Mouse (Mus musculus) hindbrain, embryonic 13.5 days (tissue): ENCODE measurements around the gene Os9. TPM values are rescaled to one million over a fixed set of nuclear protein-coding genes. Genes with fewer than 3 reads are reported as not detected.

Source experiments
- ATAC-seq: fragments of 200-750 bp; cut with Nextera tagmentation; 2 replicates; pipeline ENCODE4 v1.8.0; 2017; ENCODE audit warnings: moderate TSS enrichment; ENCODE audit not compliant: low FRiP score
- H3K27ac ChIP-seq: fragments of 300-500 bp; sonication (generic); 2 replicates; pipeline ENCODE4 v1.5.1; 2015; ENCODE audit warnings: inconsistent platforms, mild to moderate bottlenecking, moderate library complexity
- H3K27me3 ChIP-seq: fragments of 300-500 bp; sonication (generic); 2 replicates; pipeline ENCODE4 v1.6.1; 2015; ENCODE audit warnings: mild to moderate bottlenecking, inconsistent platforms
- H3K36me3 ChIP-seq: fragments of 300-500 bp; sonication (generic); 2 replicates; pipeline ENCODE4 v1.6.1; 2015; ENCODE audit warnings: mild to moderate bottlenecking, inconsistent platforms
- H3K4me1 ChIP-seq: fragments of 300-500 bp; sonication (generic); replicated peaks from 2 replicates; pipeline ENCODE4 v1.6.1; 2015; ENCODE audit warnings: inconsistent platforms
- H3K4me2 ChIP-seq: fragments of 300-500 bp; sonication (generic); 2 replicates; pipeline ENCODE4 v1.6.1; 2015; ENCODE audit warnings: inconsistent platforms, mild to moderate bottlenecking, moderate library complexity
- H3K4me3 ChIP-seq: fragments of 300-500 bp; sonication (generic); 2 replicates; pipeline ENCODE4 v1.5.1; 2015; ENCODE audit warnings: mild to moderate bottlenecking, inconsistent platforms
- H3K9ac ChIP-seq: fragments of 300-500 bp; sonication (generic); 2 replicates; pipeline ENCODE4 v1.6.1; 2015; ENCODE audit warnings: mild to moderate bottlenecking, inconsistent platforms
- H3K9me3 ChIP-seq: fragments of 300-500 bp; sonication (generic); 2 replicates; pipeline ENCODE4 v1.6.1; 2016; ENCODE audit warnings: inconsistent platforms
- WGBS: fragments of 180-500 bp; shearing (Covaris S2); methylation state at CpG from one replicate; pipeline ENCODE4 v1.1.7; 2015; 5-methylcytosine and 5-hydroxymethylcytosine counted together
- polyA plus RNA-seq: library from polyadenylated mRNA; unstranded; fragments of >200 nt; fragmentation: Nextera tagmentation; extraction: Ambion mirVana; gene quantifications from 2 replicates; pipeline ENCODE4 v1.2.1, GENCODE M21; 2015

The Os9 gene
- polyA plus RNA-seq, 1 experiment from 2014 or later: 144 TPM

DNA sequence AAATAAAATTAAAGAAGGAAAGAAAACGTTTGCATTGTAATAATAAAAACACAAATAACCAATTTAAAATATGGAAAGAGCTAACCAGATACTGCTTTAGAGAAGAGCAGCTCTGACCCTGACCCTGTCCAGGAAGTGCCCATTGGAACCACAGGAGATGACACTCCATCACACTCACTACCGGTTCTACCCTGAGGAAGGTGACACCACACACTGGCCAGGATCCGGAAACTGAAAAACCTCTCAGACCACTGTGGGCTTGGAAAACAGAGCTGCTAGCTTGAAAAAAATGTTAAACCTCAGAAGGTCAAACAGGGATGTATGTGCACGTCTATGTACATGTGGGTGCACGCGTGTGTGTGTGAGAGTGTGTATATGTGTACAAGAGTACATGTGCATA is 19.8 kb downstream of the Os9 start:
- Histone ChIP-seq H3K4me2 (no peak overlapping the region), H3K4me1 (no peaks in the 10 kb centered on the region), H3K9ac (no peak overlapping the region), H3K36me3 (peaks cover 72% of the 10 kb centered on the region), H3K9me3 (no peaks in the 10 kb centered on the region), H3K27me3 (no peaks in the 10 kb centered on the region), H3K4me3 (no peak overlapping the region), H3K27ac (no peak overlapping the region)
- ATAC-seq: no peak
- 90% methylated on average over 6 of the region's 6 CpGs for WGBS

DNA sequence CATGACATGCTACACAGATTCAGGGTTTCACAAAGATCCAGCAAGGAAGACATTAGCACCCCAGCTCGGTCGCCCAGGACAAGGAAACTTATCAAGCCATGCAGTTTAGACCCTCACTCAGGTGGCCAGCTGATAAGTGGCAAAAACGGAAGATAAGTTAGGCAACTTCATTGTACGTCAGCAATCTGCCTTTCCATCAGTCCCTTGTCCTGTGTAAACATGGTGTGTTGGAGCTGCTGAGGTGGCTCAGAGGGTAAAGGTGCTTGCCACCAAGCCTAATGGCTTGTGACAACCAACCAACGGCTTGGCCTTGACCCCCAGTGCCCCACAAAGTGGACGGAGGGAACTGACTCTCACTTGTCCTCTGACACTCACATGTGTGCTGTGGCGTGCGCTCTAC is 20.5 kb downstream of the Os9 start:
- no peak for ATAC-seq
- Histone ChIP-seq H3K9ac (no peak overlapping the region), H3K27me3 (no peaks in the 10 kb centered on the region), H3K4me2 (no peak overlapping the region), H3K4me1 (no peaks in the 10 kb centered on the region), H3K9me3 (no peaks in the 10 kb centered on the region), H3K4me3 (no peak overlapping the region), H3K27ac (no peak overlapping the region), H3K36me3 (peaks cover 75% of the 10 kb centered on the region)
- 94% methylated on average over 8 of the region's 8 CpGs for WGBS

DNA sequence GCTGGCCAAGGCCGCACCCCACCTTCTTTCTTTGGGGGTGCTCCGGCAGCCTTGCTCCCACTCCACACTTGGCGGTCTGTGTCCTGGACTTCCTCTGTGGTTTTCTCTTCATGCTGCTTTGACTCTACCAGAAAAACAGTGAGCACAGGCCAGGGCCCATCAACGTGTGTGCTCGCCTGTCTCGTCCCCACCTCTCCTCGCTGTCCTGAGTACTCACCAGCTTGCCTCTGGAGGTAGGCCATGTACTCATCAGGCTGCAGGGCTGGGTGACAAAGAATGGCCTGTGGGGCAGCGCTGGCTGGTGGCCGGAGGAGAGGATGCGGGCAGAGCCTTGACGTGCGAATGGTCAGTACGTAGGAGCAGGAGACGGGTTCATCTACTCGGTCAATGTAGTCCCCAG is 21.1 kb downstream of the Os9 start:
- no peaks in the 10 kb centered on the region for H3K27me3 ChIP-seq
- peaks cover 75% of the 10 kb centered on the region for H3K36me3 ChIP-seq
- H3K4me1 ChIP-seq: peaks cover 3% of the 10 kb centered on the region
- 94% methylated on average over 15 of the region's 15 CpGs for WGBS
- H3K27ac ChIP-seq: no peak overlapping the region
- no peak for ATAC-seq
- no peak overlapping the region for H3K4me3 ChIP-seq
- no peak overlapping the region for H3K9ac ChIP-seq
- no peaks in the 10 kb centered on the region for H3K9me3 ChIP-seq
- no peak overlapping the region for H3K4me2 ChIP-seq

DNA sequence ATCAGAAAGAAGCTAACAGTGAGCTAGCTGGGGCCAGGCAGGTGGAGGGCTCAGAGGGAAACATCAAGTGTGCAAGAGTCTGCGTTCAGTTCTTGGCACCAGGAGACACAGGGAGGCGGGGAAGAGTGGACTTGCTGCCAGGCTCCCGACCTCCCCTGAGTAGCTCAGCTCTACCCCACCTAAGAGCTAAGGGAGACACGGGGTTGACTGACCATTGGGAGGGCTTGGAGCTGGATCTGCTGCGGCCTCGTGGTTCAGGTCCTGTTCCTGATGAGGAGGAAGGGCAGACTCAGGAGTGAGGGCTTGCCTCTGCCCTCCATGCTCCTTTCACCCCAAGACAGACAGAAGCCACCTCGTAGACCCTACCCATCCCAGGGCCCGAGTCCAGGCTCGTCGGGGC is 21.7 kb downstream of the Os9 start:
- H3K4me3 ChIP-seq: no peak overlapping the region
- no peak for ATAC-seq
- no peak overlapping the region for H3K9ac ChIP-seq
- peaks cover 10% of the 10 kb centered on the region for H3K4me1 ChIP-seq
- no peaks in the 10 kb centered on the region for H3K27me3 ChIP-seq
- H3K27ac ChIP-seq: no peak overlapping the region
- peaks cover 73% of the 10 kb centered on the region for H3K36me3 ChIP-seq
- no peak overlapping the region for H3K4me2 ChIP-seq
- H3K9me3 ChIP-seq: no peaks in the 10 kb centered on the region
- 89% methylated on average over 10 of the region's 10 CpGs for WGBS

DNA sequence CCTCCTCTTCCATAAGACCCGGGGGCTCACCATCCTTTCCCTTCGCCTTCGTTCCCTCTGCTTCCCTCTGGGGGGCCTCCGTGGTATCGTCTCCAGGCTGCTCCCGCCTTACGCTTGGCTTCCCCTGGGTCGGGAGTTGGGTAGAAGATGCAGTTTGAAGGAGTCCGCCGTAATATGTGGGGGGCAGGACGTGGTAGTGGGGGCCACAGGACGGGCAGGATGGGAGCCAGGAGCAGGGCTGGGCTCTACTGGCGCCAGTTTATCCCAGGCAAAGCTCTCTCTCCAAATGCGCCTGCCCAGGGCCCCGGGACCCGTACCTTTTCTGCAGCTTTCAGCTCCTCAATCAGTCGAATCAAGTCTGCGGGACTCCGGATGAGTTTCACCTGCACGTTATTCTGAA is 22.4 kb downstream of the Os9 start:
- ATAC-seq: no peak
- WGBS: 82% methylated on average over 20 of the region's 20 CpGs
- peaks cover 67% of the 10 kb centered on the region for H3K36me3 ChIP-seq
- H3K27ac ChIP-seq: no peak overlapping the region
- H3K4me3 ChIP-seq: no peak overlapping the region
- H3K9ac ChIP-seq: no peak overlapping the region
- H3K27me3 ChIP-seq: peaks cover 4% of the 10 kb centered on the region; the same call in 1 of the 2 replicates
- H3K4me2 ChIP-seq: no peak overlapping the region
- H3K9me3 ChIP-seq: no peaks in the 10 kb centered on the region
- peaks cover 16% of the 10 kb centered on the region for H3K4me1 ChIP-seq

DNA sequence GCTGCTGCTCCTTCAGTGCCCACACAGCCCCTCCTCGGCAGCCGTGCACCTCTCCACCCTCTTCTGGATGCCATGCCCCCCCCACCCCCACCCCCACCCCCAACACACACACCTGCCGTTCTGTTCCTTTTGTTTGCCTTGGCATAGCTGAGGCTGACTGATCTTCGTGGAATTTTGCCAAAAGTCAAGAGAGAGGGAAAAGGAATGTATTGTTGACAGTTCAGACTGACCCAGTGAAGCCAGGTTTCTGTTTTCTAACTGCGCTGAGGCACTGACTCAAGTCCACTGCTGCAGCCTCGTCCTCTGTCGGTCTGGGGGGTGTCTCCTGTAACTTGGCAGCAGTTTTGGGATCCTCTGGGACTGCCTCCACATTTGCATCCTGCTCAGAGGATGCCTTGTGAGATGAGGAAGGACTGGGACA is 26.5 kb downstream of the Os9 start:
- Histone ChIP-seq H3K36me3 (peaks cover 64% of the 10 kb centered on the region), H3K4me1 (peaks cover 40% of the 10 kb centered on the region), H3K27ac (peak overlapping the region; percentile 52; the same call in 1 of the 2 replicates), H3K9ac (peak overlapping the region; percentile 35; the same call in 1 of the 2 replicates), H3K4me2 (no peak overlapping the region), H3K27me3 (peaks cover 45% of the 10 kb centered on the region), H3K4me3 (no peak overlapping the region), H3K9me3 (no peaks in the 10 kb centered on the region)
- no peak for ATAC-seq
- WGBS: 44% methylated on average over 7 of the region's 7 CpGs

DNA sequence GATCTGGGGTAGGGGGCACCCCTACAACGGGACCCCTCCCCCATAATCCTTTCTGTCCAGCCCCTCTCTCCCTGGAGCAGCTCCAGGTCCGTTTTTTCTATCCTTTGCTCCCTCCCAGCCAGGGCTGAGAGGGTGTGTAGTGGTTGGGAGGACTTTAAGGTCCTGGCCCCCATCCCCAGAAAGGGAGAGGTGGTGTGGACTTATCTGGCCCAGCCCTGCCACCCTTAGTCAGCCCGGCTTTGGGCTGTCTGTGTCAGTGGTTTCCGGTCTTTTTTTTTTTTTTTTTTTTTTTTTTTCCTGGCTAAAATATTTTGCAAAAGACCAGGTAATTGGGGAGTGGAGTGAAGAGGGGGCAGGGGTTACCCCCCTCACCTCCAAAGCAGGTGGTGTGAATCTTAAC is 28.2 kb downstream of the Os9 start:
- Histone ChIP-seq H3K4me1 (peaks cover 40% of the 10 kb centered on the region), H3K9ac (no peak overlapping the region), H3K9me3 (no peaks in the 10 kb centered on the region), H3K36me3 (peaks cover 63% of the 10 kb centered on the region), H3K27ac (no peak overlapping the region), H3K27me3 (peaks cover 62% of the 10 kb centered on the region), H3K4me3 (no peak overlapping the region), H3K4me2 (no peak overlapping the region)
- ATAC-seq: no peak
- 56% methylated on average over 4 of the region's 4 CpGs for whole genome bisulfite sequencing

DNA sequence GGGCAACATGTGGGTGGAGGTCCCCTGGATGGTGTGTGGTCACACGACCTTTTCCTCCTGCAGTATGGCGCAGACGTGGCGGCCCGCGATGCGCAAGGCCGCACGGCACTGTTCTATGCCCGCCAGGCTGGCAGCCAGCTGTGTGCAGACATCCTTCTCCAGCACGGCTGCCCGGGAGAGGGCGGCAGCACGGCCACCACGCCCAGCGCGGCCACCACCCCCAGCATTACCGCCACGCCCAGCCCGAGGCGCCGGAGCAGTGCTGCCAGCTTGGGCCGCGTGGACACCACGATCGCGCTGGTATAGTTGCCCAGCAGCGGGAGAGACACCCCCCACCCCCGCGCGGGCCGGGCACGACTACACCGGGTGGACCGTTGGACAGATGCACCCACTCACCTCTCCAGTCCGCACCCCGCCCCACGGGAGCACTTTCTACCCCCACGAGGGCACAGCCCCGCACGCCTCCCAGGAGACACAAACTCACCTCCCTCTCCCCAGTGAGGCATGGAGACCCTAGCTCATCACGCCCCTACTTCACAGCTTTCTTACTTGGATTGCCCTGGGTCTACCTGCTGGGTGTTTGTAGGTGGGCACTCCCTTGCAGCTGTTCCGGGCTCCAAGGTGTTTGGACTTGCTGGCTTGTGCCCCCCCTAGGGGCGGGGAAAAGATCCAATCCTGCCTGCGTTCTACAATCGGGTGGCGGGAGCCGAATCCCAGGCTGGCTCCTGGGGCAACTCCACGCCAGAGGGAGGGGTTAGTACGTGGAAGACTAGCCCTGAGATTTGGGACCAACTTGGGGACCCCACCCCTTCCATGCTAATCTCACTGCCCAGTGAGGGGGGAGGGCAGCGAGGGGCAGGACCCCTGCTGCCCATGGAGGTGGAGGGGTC is 29.2 kb downstream of the Os9 start:
- Histone ChIP-seq H3K27ac (no peak overlapping the region), H3K9ac (peak overlapping the region; percentile 59), H3K9me3 (no peaks in the 10 kb centered on the region), H3K36me3 (peaks cover 63% of the 10 kb centered on the region), H3K4me1 (peaks cover 40% of the 10 kb centered on the region), H3K27me3 (peaks cover 71% of the 10 kb centered on the region), H3K4me3 (peak overlapping the region; percentile 24), H3K4me2 (peak overlapping the region; percentile 42)
- peak; percentile 43 for ATAC-seq
- 10% methylated on average over 51 of the region's 51 CpGs for WGBS

DNA sequence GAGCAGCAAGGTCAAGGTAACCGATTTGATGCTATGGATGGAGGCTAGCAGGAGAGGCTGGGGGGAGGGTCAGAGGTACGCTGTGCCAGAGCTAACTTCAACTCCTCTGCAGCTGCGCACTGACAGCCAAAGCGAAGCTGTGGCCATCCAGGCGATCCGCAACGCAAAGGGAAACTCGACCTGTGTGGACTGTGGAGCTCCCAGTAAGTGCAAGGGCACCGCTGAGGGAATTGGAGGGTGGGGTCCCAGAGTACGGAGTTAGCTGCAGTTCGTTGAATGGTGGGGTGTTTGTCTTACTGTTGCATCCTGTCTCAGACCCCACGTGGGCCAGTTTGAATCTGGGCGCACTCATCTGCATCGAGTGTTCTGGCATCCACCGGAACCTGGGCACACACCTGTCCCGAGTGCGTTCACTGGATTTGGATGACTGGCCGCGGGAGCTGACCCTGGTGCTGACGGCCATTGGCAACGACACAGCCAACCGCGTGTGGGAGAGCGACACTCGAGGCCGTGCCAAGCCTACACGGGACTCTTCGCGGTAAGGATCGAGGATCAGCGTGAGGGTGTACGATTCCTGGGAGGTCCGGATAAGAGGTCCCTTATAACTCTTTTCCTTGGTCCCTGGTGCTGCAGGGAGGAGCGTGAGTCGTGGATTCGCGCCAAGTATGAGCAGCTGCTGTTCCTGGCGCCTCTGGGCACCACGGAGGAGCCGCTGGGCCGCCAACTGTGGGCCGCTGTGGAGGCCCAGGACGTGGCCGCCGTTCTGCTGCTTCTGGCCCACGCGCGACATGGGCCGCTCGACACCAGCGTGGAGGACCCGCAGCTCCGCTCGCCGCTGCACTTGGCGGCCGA is 30.1 kb downstream of the Os9 start:
- WGBS: 8% methylated on average over 57 of the region's 57 CpGs
- Histone ChIP-seq H3K9me3 (no peaks in the 10 kb centered on the region), H3K27me3 (peaks cover 77% of the 10 kb centered on the region), H3K27ac (no peak overlapping the region), H3K9ac (peak overlapping the region; percentile 59), H3K36me3 (peaks cover 58% of the 10 kb centered on the region), H3K4me3 (peak overlapping the region; percentile 24), H3K4me2 (peak overlapping the region; percentile 42), H3K4me1 (peaks cover 40% of the 10 kb centered on the region)
- peak; percentile 26; the same call in 1 of the 2 replicates for ATAC-seq

DNA sequence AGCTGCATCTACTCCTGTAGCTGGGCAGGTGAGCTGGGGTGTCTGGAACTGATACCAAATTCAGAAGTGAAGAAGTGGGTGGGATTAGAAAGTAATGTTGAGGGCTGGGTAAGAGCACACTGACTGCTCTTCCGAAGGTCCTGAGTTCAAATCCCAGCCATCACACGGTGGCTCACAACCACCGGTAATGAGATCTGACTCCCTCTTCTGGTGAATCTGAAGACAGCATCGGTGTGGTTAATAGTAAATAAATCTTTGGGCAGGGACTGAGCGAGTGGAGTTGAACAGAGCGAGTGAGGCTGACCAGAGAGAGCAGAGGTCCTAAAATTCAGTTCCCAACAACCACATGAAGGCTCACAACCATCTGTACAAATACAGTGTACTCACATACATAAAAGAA is 35.3 kb downstream of the Os9 start:
- H3K9ac ChIP-seq: no peak overlapping the region
- WGBS: 78% methylated on average over 6 of the region's 6 CpGs
- peaks cover 62% of the 10 kb centered on the region for H3K36me3 ChIP-seq
- H3K27me3 ChIP-seq: peaks cover 80% of the 10 kb centered on the region
- H3K4me1 ChIP-seq: peaks cover 38% of the 10 kb centered on the region
- H3K27ac ChIP-seq: no peak overlapping the region
- no peaks in the 10 kb centered on the region for H3K9me3 ChIP-seq
- ATAC-seq: no peak
- no peak overlapping the region for H3K4me2 ChIP-seq
- no peak overlapping the region for H3K4me3 ChIP-seq

DNA sequence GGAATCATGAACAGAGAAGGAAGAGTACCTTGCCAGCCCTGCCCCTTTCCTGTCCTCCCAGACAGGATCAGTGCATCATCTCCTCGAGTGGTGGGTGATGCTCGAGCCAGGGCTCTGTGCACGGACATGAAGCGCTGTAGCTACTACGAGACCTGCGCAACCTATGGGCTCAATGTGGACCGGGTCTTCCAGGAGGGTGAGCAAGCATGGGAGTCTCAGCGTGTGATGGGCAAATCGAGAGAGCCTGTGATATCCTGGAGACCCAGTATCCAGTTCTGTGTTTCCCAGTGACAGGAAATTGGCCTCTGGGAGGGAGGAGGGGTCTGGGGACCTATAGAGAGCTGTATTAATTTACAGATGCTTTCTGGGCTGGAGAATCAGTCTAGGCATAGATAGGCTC is 35.9 kb downstream of the Os9 start:
- WGBS: 87% methylated on average over 9 of the region's 9 CpGs
- ATAC-seq: no peak
- H3K9ac ChIP-seq: no peak overlapping the region
- peaks cover 80% of the 10 kb centered on the region for H3K27me3 ChIP-seq
- peaks cover 62% of the 10 kb centered on the region for H3K36me3 ChIP-seq
- H3K27ac ChIP-seq: no peak overlapping the region
- H3K4me3 ChIP-seq: no peak overlapping the region
- peaks cover 38% of the 10 kb centered on the region for H3K4me1 ChIP-seq
- no peak overlapping the region for H3K4me2 ChIP-seq
- H3K9me3 ChIP-seq: no peaks in the 10 kb centered on the region

DNA sequence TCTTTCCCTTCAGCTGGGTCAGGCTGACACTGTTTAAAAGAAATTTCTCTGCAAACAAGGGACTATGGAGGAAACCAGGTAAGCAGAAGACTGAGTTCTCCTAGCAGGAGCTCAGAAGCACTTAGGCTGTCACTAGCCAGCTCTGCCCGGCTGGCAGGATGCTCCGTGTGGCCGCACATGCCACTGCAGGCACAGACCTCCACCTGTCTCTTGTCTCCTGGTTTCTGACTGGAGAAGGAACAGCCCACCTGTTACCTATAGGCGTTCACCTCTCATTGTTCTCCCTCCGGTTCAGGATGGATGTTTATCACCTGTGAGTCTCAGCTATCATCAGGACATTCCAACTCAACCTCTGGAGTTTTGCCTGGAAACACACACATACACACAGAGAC is 37.0 kb downstream of the Os9 start:
- H3K4me3 ChIP-seq: no peak overlapping the region
- H3K9me3 ChIP-seq: no peaks in the 10 kb centered on the region
- ATAC-seq: no peak
- peaks cover 72% of the 10 kb centered on the region for H3K27me3 ChIP-seq
- H3K4me1 ChIP-seq: peaks cover 40% of the 10 kb centered on the region
- H3K36me3 ChIP-seq: peaks cover 54% of the 10 kb centered on the region
- no peak overlapping the region for H3K27ac ChIP-seq
- 57% methylated on average over 5 of the region's 5 CpGs for WGBS
- no peak overlapping the region for H3K4me2 ChIP-seq
- no peak overlapping the region for H3K9ac ChIP-seq
